Mouse (Mus musculus) forebrain, embryonic 16.5 days (tissue): ENCODE data around the gene Fam117b. TPM values are rescaled to one million over a fixed set of nuclear protein-coding genes. Genes with fewer than 3 reads are reported as not detected.

Experiments used
- ATAC-seq: fragments of 200-750 bp; cut with Nextera tagmentation; 2 replicates; pipeline ENCODE4 v1.8.0; 2017; ENCODE audit warnings: mild to moderate bottlenecking, moderate library complexity
- H3K27ac ChIP-seq: fragments of 300-500 bp; sonication (generic); 2 replicates; pipeline ENCODE4 v1.5.1; 2014; ENCODE audit warnings: low read length, control low read depth
- H3K27me3 ChIP-seq: fragments of 300-500 bp; sonication (generic); replicated peaks from 2 replicates; pipeline ENCODE4 v1.6.1; 2014; ENCODE audit warnings: low read length; ENCODE audit not compliant: control insufficient read depth, insufficient read depth
- H3K36me3 ChIP-seq: fragments of 300-500 bp; sonication (generic); 2 replicates; pipeline ENCODE4 v1.6.1; 2014; ENCODE audit not compliant: control insufficient read depth, insufficient read depth
- H3K4me1 ChIP-seq: fragments of 300-500 bp; sonication (generic); replicated peaks from 2 replicates; pipeline ENCODE4 v1.6.1; 2014; ENCODE audit warnings: low read length; ENCODE audit not compliant: control insufficient read depth, insufficient read depth
- H3K4me2 ChIP-seq: fragments of 300-500 bp; sonication (generic); 2 replicates; pipeline ENCODE4 v1.6.1; 2014; ENCODE audit warnings: mild to moderate bottlenecking, low read length, control low read depth
- H3K4me3 ChIP-seq: fragments of 300-500 bp; sonication (generic); replicated peaks from 2 replicates; pipeline ENCODE4 v1.5.1; 2014; ENCODE audit warnings: mild to moderate bottlenecking, low read length, control low read depth
- H3K9ac ChIP-seq: fragments of 300-500 bp; sonication (generic); replicated peaks from 2 replicates; pipeline ENCODE4 v1.6.1; 2014; ENCODE audit warnings: low read depth, low read length, control low read depth
- H3K9me3 ChIP-seq: fragments of 300-500 bp; sonication (generic); 2 replicates; pipeline ENCODE4 v1.6.1; 2016; ENCODE audit warnings: low read length; ENCODE audit not compliant: control insufficient read depth
- WGBS: fragments of 180-500 bp; shearing (Covaris S2); extraction: QIAGEN DNeasy Blood & Tissue Kit; methylation state at CpG from one replicate; pipeline ENCODE4 v1.1.7; 2014; 5-methylcytosine and 5-hydroxymethylcytosine counted together
- polyA plus RNA-seq: library from polyadenylated mRNA; unstranded; fragments of >200 nt; fragmentation: Nextera tagmentation; extraction: Ambion mirVana; gene quantifications from 2 replicates; pipeline ENCODE4 v1.2.1, GENCODE M21; 2015

Fam117b gene
- polyA plus RNA-seq, 1 experiment from 2014 or later: 33.5 TPM

GRCm38 (mm10) chr1:59894025-59894424 lies 18.8 kb upstream of the Fam117b start:
- Histone ChIP-seq H3K4me3 (no peak overlapping the region), H3K36me3 (no peaks in the 10 kb centered on the region), H3K4me1 (no peaks in the 10 kb centered on the region), H3K27me3 (no peaks in the 10 kb centered on the region), H3K27ac (no peak overlapping the region), H3K4me2 (no peak overlapping the region), H3K9ac (no peak overlapping the region), H3K9me3 (no peaks in the 10 kb centered on the region)
- WGBS: 93% methylated on average over 4 of the region's 4 CpGs
- ATAC-seq: no peak

GRCm38 (mm10) chr1:59895456-59895855 lies 17.4 kb upstream of the Fam117b start:
- H3K4me2 ChIP-seq: no peak overlapping the region
- H3K36me3 ChIP-seq: no peaks in the 10 kb centered on the region
- no peak overlapping the region for H3K27ac ChIP-seq
- H3K9me3 ChIP-seq: no peaks in the 10 kb centered on the region
- H3K4me3 ChIP-seq: no peak overlapping the region
- no peaks in the 10 kb centered on the region for H3K4me1 ChIP-seq
- no peaks in the 10 kb centered on the region for H3K27me3 ChIP-seq
- no peak for ATAC-seq
- WGBS: 41% methylated on average over 4 of the region's 4 CpGs
- no peak overlapping the region for H3K9ac ChIP-seq

DNA sequence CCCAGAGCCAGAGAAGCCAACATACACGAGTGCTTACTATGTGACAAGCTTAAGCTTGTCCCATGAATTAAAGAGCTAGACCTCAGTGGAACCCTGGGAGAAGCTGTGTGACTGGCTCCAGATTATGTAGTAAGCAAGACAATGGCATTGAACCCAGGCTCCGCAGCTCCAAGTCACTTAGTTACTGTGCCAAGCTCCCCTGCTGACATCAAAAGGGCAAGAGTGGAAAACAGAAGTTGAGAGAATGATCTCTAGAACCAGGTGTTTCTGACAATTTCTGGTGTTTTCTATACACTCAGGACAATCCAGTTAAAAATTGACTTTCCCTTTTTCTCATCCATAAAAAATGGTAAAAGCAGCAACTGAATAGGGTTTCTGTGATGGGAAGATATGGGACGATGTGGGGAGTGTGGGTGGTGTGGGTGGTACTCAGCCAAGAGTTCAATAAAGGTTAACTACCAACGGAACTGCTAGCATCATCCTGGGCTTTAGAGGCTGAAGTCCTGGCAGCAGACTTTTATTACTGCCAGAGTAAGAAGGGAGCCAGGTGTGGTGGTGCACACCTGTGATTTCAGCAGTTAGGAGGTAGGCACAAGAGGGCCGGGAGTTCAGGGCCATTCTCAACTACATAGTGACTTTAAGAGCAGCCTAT lies 15.5 kb upstream of the Fam117b start:
- 64% methylated on average over 5 of the region's 5 CpGs for WGBS
- Histone ChIP-seq H3K27ac (no peak overlapping the region), H3K4me3 (no peak overlapping the region), H3K4me1 (no peaks in the 10 kb centered on the region), H3K9ac (no peak overlapping the region), H3K9me3 (no peaks in the 10 kb centered on the region), H3K4me2 (no peak overlapping the region), H3K27me3 (no peaks in the 10 kb centered on the region), H3K36me3 (no peaks in the 10 kb centered on the region)
- ATAC-seq: no peak

DNA sequence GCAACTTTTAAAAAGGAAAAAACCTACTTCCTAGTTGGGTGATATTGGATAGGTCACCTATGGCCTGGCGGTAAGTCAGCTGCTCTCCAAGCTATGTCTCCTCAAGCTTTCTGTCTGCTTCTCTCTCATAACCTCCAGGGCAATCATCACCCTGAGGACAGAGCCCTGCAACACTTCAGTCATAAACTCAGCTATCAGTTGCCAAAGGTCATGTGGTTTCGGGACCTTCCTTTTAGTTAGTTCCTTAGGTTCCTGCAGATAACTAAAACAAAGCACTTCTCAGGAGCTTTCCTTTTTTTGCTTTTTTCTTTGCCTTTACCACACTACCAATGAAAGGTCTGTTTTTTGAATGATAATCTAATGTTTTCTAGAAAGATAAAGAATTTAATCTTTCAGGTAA lies 13.1 kb upstream of the Fam117b start:
- Histone ChIP-seq H3K4me2 (no peak overlapping the region), H3K9ac (no peak overlapping the region), H3K27me3 (no peaks in the 10 kb centered on the region), H3K27ac (no peak overlapping the region), H3K4me1 (no peaks in the 10 kb centered on the region), H3K4me3 (no peak overlapping the region), H3K9me3 (no peaks in the 10 kb centered on the region), H3K36me3 (no peaks in the 10 kb centered on the region)
- WGBS: 89% methylated on average over 2 of the region's 2 CpGs
- ATAC-seq: no peak

DNA sequence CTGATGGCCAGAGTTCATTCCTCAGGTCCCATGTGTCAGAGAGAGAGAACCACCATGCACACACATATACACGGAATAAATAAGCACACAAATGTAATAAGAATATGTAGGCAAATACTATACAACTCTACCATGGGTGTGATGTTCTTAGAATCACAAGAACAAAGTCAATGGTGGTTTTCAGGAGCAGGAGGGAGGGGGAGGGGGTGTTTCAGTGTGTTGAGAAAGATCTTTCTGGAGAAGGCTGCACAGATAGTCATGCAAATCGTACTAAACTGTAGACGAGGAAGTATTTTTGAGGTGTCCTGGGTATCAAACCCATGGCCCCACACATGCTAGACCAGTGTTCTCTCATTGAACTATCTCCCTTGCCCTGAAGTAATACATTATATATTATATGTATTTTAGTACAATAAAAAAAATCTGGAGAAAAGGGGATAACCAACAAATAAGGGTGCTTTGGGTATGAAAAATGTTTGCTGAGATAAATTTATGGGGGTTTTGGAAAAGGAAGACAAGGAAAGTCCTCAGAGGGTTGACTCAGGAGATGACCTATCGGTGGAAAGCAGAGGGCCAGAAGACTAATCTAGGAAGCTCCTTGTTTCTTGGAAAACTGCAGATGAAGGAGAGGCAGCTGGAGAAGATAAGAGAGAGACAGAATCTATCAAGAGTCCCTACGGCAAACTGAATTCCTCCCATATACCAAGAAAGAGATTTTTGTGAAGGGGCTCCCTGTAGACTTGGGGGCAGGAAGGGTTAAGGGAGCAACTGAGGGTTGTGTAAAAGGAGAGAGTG lies 11.5 kb upstream of the Fam117b start:
- Histone ChIP-seq H3K9me3 (no peaks in the 10 kb centered on the region), H3K27me3 (no peaks in the 10 kb centered on the region), H3K36me3 (no peaks in the 10 kb centered on the region), H3K4me3 (no peak overlapping the region), H3K9ac (no peak overlapping the region), H3K27ac (no peak overlapping the region), H3K4me2 (no peak overlapping the region), H3K4me1 (no peaks in the 10 kb centered on the region)
- WGBS: 96% methylated on average over 5 of the region's 5 CpGs
- ATAC-seq: no peak

- H3K9ac ChIP-seq: no peak overlapping the region
- no peak for ATAC-seq
- H3K27me3 ChIP-seq: no peaks in the 10 kb centered on the region
- no peaks in the 10 kb centered on the region for H3K9me3 ChIP-seq
- no peak overlapping the region for H3K27ac ChIP-seq
- H3K36me3 ChIP-seq: no peaks in the 10 kb centered on the region
- H3K4me2 ChIP-seq: no peak overlapping the region
- H3K4me3 ChIP-seq: no peak overlapping the region
- no peaks in the 10 kb centered on the region for H3K4me1 ChIP-seq
- 41% methylated on average over 3 of the region's 3 CpGs for WGBS
Observed at GRCm38 (mm10) chr1:59902634-59903033, 10.2 kb upstream of the Fam117b start.

DNA sequence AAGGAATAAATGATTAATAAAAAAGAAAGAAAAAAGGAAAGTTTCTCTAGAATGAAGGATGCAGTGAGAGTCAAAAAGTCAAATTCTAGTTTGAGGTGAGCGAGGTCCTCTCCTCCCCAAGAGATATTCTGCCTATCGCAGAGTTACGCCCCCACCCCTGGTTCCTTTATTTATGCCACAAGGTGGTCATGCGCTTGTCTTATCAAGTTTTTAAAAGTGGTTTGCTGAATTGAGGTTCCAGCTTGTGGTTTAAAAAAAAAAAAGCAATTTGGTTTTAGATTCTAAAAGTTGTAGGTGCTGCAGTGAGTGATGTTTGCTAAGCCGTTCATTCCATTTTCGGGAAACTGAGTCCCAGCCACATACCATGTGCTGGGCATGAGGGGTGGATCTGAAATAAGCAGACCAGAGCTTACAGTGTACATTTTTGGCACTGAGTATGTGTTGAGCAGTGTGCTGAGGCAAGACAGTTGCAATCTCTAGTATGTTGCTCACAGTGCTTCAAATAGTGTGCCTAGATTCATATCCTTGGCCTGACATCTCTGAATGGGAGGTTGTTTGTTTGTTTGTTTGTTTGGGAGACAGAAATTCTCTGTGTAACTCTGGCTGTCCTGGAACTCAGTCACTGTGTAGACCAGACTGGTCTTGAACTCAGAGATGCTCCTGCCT lies 8.0 kb upstream of the Fam117b start:
- ATAC-seq: no peak
- no peak overlapping the region for H3K4me2 ChIP-seq
- H3K4me3 ChIP-seq: no peak overlapping the region
- H3K9me3 ChIP-seq: no peaks in the 10 kb centered on the region
- no peaks in the 10 kb centered on the region for H3K4me1 ChIP-seq
- whole genome bisulfite sequencing: 94% methylated on average over 6 of the region's 6 CpGs
- no peaks in the 10 kb centered on the region for H3K27me3 ChIP-seq
- no peaks in the 10 kb centered on the region for H3K36me3 ChIP-seq
- H3K27ac ChIP-seq: no peak overlapping the region
- H3K9ac ChIP-seq: no peak overlapping the region

DNA sequence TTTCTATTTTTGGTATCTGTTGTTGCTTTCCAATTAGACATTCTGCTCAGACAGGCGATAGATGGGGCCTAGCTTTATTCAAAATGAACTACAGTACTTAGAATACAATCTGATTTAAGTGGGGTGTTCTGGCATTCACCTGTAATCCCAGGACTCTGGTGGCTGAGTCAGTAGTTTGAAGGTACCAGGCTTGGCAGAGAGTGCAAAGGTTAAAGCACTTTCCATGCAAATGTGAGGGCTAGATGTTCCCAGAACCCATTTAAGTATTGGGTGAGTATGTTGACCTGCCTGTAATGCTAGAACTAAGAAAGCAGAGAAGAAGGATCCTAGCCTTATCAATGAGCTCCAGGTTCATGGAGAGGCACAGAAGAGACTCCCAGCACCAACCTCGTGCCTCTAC lies 6.9 kb upstream of the Fam117b start:
- H3K4me2 ChIP-seq: no peak overlapping the region
- H3K4me3 ChIP-seq: no peak overlapping the region
- no peak overlapping the region for H3K9ac ChIP-seq
- no peaks in the 10 kb centered on the region for H3K27me3 ChIP-seq
- H3K27ac ChIP-seq: no peak overlapping the region
- H3K9me3 ChIP-seq: no peaks in the 10 kb centered on the region
- no peak for ATAC-seq
- H3K4me1 ChIP-seq: no peaks in the 10 kb centered on the region
- 66% methylated on average over 2 of the region's 2 CpGs for WGBS
- H3K36me3 ChIP-seq: no peaks in the 10 kb centered on the region

DNA sequence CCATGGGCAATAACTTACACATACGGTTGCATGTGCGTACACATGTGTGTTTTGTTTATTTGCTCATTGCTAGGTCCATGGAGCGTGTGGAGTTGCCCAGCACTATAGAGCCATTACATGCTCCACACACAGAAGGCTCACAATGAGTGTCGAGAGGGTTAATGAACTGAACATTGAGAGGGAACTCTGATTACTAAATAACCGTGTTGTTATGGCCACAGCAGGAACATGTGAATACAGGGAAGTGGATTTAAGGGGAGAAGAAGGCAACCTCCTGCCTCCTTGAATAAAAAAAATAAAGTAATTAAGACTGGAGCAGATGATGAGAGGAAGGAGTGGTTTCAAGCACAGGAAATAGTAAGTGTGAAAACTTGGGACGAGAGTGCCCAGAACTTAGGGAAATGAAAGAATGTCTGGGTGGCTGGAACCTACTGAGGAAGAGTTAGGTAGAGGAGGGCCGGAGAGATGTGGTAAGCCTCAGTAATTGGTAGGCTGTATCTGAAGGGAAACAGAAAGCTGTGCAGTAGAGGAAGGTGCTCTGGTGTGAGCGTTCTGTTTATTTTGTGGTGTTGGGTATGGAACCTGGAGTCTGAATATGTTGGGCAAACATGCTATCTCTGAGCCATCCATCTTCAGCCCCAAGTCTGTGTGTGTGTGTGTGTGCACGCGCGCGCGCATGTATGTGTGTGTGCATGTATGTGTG lies 5.8 kb upstream of the Fam117b start:
- WGBS: 84% methylated on average over 13 of the region's 13 CpGs
- Histone ChIP-seq H3K4me1 (no peaks in the 10 kb centered on the region), H3K4me2 (no peak overlapping the region), H3K9me3 (no peaks in the 10 kb centered on the region), H3K27ac (no peak overlapping the region), H3K36me3 (no peaks in the 10 kb centered on the region), H3K9ac (no peak overlapping the region), H3K4me3 (no peak overlapping the region), H3K27me3 (no peaks in the 10 kb centered on the region)
- ATAC-seq: no peak
